Mouse (Mus musculus): Measurements from ENCODE around the gene Hephl1.

The Hephl1 gene

DNA sequence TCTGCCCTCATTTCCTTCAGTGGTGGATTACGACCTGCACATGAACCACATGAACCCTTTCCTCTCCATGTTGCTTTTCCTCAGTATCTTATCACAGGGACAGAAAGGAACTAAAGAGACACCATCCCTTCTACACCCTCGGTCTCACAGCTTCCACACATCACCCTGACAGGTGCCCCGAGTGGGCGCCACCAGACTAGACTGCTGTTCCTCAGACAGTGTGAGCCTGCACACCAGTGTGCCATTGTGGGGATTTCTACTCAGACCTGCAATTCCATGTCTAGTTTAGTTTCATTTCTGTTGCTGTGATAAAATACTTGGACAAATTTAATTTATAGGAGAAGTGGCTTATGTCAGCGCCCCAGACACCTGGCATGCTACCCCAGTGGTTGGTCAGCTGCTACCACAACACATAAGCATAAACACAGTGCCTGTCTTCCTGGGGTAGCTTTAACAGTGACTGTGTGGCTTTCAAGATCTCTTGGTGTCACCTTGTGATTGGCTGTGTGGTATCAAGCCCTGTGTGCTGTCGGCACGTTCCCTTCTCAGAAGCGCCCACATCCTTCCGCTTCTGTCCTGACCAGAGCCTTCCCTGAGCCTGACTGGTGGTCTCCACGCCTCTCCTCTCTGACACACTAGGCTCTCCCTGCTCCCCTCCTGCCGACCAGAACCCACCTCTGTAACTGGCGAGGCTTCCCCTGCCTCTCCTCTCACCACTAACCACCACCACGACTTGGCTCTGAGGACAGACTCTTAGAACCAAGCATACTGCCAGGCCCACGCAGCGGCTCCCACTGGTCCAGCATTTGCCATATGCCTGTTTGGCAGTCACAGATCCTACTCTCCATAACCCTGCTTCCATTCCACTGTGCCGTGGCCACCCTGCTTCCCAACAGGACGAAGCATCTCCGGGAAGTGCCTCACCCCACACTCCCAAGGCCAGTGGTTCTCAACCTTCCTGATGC lies 93.8 kb downstream of the Hephl1 start:
- DNase-seq (ENCODE audit: low read depth) = peak; percentile 92

DNA sequence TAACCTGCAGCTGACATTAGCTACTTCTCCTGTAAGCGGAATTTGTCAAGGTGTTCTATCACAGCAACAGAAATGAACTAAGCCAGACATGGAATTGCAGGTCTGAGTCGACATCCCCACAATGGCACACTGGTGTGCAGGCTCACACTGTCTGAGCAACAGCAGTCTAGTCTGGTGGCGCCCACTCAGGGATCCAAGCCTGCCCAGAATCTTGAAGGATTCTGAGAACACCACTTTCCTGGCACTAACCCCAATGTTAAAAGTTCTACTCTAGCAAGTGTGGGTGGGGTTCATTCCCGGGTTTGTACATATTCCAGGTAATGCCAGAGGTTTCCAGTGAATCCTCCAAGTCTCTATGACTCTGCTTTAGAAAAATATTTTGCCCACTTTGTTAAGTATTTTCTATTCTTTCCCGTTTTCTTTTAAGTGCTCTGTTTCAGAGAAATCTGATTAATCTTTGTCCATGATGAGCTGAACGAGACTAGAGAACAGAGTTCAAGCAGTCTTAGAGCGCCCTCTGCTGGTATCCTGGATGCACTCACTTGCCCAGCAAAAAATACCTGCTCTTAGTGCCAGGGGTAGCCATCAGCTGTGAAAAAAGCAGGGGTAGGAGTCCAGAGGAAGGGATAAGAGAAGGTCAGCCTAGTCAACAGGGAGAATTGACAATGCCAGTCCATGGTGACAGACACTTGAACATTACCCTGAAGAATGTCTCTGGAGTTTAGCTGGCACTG lies 96.5 kb downstream of the Hephl1 start:
- peak; percentile 96 for DNase-seq (ENCODE audit: low read depth)

DNA sequence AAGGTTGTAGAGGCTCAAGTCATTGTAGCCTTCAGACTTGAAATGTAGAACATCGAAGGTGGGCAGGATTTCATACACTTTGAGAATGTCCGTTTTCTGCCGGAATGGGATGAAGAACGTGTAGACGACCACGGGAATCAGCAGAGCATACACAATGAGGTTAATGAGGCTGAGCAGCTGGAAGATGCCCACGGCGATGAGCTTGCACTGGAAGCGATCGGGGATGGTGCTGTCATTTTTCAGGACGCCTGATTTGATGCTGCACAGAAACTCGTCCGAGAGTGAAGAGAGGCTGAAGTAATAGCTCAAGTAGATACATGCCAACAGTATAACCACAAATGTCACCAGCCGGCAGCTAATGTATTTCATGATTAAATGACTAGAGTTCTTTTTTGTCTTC lies 104.3 kb downstream of the Hephl1 start:
- DNase-seq (ENCODE audit: low read depth) = peak; percentile 7

DNA sequence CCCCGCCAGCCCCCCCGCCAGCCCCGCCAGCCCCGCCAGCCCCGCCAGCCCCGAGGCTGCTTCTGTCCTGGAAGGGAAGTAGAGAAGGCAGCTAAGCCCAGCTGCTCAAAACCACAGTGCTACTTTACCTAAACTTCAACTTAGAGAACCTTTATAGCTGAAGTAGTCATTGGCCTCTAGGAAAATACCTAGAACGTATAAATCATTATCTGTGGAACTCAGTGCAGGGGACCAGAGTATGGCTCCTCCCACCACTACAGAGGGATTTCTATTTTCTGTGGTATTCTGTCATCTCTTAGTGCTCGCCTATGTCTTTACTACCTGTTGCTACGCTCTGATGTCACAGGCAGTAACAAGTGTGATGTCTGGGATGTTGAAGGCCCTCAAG lies 107.6 kb downstream of the Hephl1 start:
- DNase-seq (ENCODE audit: low read depth) = peak; percentile 65

DNA sequence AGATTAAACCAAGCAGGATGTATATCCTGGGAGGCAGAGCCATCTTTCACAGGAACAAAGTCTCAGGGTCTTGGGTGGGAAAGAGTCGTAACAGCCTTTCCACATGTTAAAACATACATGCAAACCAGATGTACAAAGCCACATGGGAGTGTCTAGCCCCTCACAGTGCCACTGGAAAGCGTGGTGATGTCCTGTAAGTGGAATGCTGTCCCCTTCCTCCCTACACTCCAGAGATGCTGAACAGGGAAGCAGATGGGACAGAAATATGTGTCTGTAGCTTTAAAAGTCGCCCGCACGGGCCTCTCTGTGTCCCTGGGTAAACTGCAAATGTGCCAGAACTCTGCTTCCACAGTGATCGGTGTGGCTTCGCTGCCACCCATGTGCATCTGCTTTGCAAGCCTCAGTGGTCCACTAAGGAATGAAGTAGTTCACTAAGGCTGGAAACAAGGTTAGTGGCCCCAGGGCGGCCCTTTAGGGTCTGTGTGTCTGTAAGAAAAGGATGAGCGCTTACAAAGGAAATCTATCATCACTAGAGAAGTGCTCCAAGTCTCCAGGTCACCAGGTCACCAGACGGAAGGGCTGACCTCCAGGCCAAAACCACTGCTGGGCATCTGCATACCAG lies 108.1 kb downstream of the Hephl1 start:
- peak; percentile 22 for DNase-seq (ENCODE audit: low read depth)

DNA sequence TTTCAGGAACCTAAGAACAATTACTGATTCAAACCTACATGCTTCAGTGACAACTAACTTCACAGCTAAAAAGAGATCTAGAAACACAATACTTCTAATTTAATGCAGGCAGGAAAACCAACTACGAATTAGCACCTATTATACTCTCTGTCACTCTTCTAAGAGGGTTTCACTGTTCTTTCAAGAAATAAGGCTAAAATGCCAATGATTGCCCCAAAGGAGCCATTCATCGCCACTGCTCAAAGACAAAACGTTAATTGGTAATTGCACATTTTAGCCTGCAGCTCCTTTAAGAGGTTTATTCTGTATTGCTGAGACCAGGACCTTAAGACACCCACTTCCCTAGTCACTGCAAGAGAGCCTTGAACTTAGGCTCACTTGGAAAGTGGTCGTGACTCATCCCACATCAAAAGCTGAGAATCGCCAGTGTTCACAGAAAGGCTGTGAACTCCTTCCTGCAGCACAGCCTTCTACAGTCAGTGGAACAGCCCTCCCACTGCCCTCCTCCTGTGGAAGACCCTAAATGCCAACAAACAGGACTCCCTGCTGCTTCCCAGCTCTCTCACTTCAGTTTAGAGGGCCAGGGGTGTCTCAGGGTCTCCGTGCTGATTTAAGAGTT lies 108.8 kb downstream of the Hephl1 start:
- peak; percentile 52 for DNase-seq (ENCODE audit: low read depth)

All from induced T-regulatory cell, adult 2 months (primary cell).